Mouse (Mus musculus): Measurements from ENCODE around the gene Ggct.
A peak's percentile ranks its signal among the peaks of the same experiment; 100 is the strongest.
"Not testable (repeated sequence)": the region's sequence is repeated elsewhere in the genome, so short reads cannot be mapped to it uniquely, and the experiment has no call there.

Ggct gene

GRCm38 (mm10) chr6:54992141-54992540, 609 bp downstream of the Ggct start:
- DNase-seq (ENCODE audit: low spot score) = no peak

- no peak for DNase-seq (ENCODE audit: low spot score)
Observed at GRCm38 (mm10) chr6:54991189-54991588, 1.6 kb downstream of the Ggct start.

- no peak for DNase-seq (ENCODE audit: low spot score)
Observed at GRCm38 (mm10) chr6:54988141-54988540, 4.6 kb downstream of the Ggct start.

GRCm38 (mm10) chr6:54984096-54984495, 8.7 kb downstream of the Ggct start:
- DNase-seq (ENCODE audit: low spot score) = no peak

- no peak for DNase-seq (ENCODE audit: low spot score)
Observed at GRCm38 (mm10) chr6:54983526-54984050, 9.2 kb downstream of the Ggct start.

GRCm38 (mm10) chr6:54979426-54979825, 13.3 kb downstream of the Ggct start:
- DNase-seq (ENCODE audit: low spot score) = no peak

- no peak for DNase-seq (ENCODE audit: low spot score)
Observed at GRCm38 (mm10) chr6:54975616-54976015, 17.1 kb downstream of the Ggct start.

GRCm38 (mm10) chr6:54974501-54974900, 18.2 kb downstream of the Ggct start:
- no peak for DNase-seq (ENCODE audit: low spot score)

GRCm38 (mm10) chr6:54972929-54973211, 19.9 kb downstream of the Ggct start:
- no peak for DNase-seq (ENCODE audit: low spot score)

GRCm38 (mm10) chr6:54972111-54972928, 20.4 kb downstream of the Ggct start, which contains the start of gene Nod1:
Nod1 (minus strand) TSS chr6:54972612.
- peak; percentile 85 for DNase-seq (ENCODE audit: low spot score)

- no peak for DNase-seq (ENCODE audit: low spot score)
Observed at GRCm38 (mm10) chr6:54971731-54972110, 21.0 kb downstream of the Ggct start.

GRCm38 (mm10) chr6:54970506-54970905, 22.2 kb downstream of the Ggct start:
- DNase-seq (ENCODE audit: low spot score) = no peak

- no peak for DNase-seq (ENCODE audit: low spot score)
Observed at GRCm38 (mm10) chr6:54969801-54970200, 22.9 kb downstream of the Ggct start.

- DNase-seq (ENCODE audit: low spot score) = no peak
Observed at GRCm38 (mm10) chr6:54967591-54967990, 25.2 kb downstream of the Ggct start.

GRCm38 (mm10) chr6:54965234-54965633, 27.5 kb downstream of the Ggct start:
- DNase-seq (ENCODE audit: low spot score) = no peak

GRCm38 (mm10) chr6:54964755-54965154, 28.0 kb downstream of the Ggct start:
- DNase-seq (ENCODE audit: low spot score) = no peak

GRCm38 (mm10) chr6:54963599-54963998, 29.2 kb downstream of the Ggct start:
- DNase-seq (ENCODE audit: low spot score) = no peak

- no peak for DNase-seq (ENCODE audit: low spot score)
Observed at GRCm38 (mm10) chr6:54957655-54958054, 35.1 kb downstream of the Ggct start.

GRCm38 (mm10) chr6:54956425-54956824, 36.3 kb downstream of the Ggct start:
- DNase-seq (ENCODE audit: low spot score) = no peak

- no peak for DNase-seq (ENCODE audit: low spot score)
Observed at GRCm38 (mm10) chr6:54955949-54956348, 36.8 kb downstream of the Ggct start.

- no peak for DNase-seq (ENCODE audit: low spot score)
Observed at GRCm38 (mm10) chr6:54954659-54955414, 37.9 kb downstream of the Ggct start.

- DNase-seq (ENCODE audit: low spot score) = not testable (repeated sequence)
Observed at GRCm38 (mm10) chr6:54953399-54953798, 39.4 kb downstream of the Ggct start.

GRCm38 (mm10) chr6:54952542-54952941, 40.2 kb downstream of the Ggct start:
- DNase-seq (ENCODE audit: low spot score) = no peak
